18 mouse cellular contexts compared by ENCODE assay signal in the genomic region with DNA sequence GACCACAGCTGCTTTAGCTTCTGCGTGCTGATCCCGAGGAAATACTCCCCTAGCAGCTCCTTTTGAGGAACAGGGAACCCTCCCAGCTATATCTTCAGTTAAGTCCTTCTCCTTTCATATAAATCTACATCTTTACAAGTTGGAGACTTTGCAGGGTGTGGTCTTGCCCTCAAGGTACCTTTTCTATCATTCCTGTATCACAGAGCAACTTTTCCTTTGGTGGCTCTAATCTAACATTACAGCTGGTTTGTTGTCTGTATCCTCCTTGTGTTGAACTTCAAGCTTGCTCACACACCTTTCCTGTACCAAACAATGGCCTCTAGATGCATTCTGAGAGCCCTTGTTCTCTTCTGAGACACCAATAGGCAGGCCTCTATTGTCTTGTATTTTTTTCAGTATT.
"Had no signal": no experiment of that assay in that cellular context is flagged by ENCODE, and none has a peak within 500 bp of the region (broad histone marks: within the 10 kb centered on the region; RNA-seq: fewer than 3 reads in every experiment).

No protein-coding gene starts in this region.

- H3K36me3 ChIP-seq: kidney, embryonic 15.5 days; limb, embryonic 12.5 days; limb, embryonic 15.5 days; lung, embryonic 15.5 days; midbrain, embryonic 10.5 days; midbrain, embryonic 13.5 days; neural tube, embryonic 13.5 days had no signal

- H3K9me3 ChIP-seq: kidney, embryonic 15.5 days; limb, embryonic 12.5 days; limb, embryonic 15.5 days; lung, embryonic 15.5 days; midbrain, embryonic 10.5 days; midbrain, embryonic 13.5 days; neural tube, embryonic 13.5 days had no signal

- H3K4me3 ChIP-seq: kidney, embryonic 15.5 days; limb, embryonic 12.5 days; limb, embryonic 15.5 days; lung, embryonic 15.5 days; midbrain, embryonic 10.5 days; midbrain, embryonic 13.5 days; myocyte; neural tube, embryonic 13.5 days had no signal

- H3K4me1 ChIP-seq: kidney, embryonic 15.5 days; limb, embryonic 12.5 days; limb, embryonic 15.5 days; lung, embryonic 15.5 days; midbrain, embryonic 13.5 days; neural tube, embryonic 13.5 days had no signal

- H3K4me2 ChIP-seq: kidney, embryonic 15.5 days; limb, embryonic 12.5 days; limb, embryonic 15.5 days; lung, embryonic 15.5 days; midbrain, embryonic 13.5 days; neural tube, embryonic 13.5 days had no signal

- H3K27ac ChIP-seq: kidney, embryonic 15.5 days; limb, embryonic 12.5 days; limb, embryonic 15.5 days; lung, embryonic 15.5 days; midbrain, embryonic 10.5 days; midbrain, embryonic 13.5 days; neural tube, embryonic 13.5 days; stomach, postnatal 0 days had no signal

- H3K9ac ChIP-seq: kidney, embryonic 15.5 days; limb, embryonic 12.5 days; limb, embryonic 15.5 days; lung, embryonic 15.5 days; midbrain, embryonic 13.5 days; neural tube, embryonic 13.5 days had no signal

- H3K27me3 ChIP-seq: kidney, embryonic 15.5 days; limb, embryonic 12.5 days; limb, embryonic 15.5 days; lung, embryonic 15.5 days; midbrain, embryonic 13.5 days; neural tube, embryonic 13.5 days had no signal

- ATAC-seq: intestine, postnatal 0 days; midbrain, embryonic 13.5 days; midbrain, embryonic 16.5 days had no signal

- DNase-seq: kidney, adult 2 months; kidney, postnatal 10 days; lung, adult 18-20 months; lung, postnatal 10 days; lung, postnatal 36 days; thymus, adult 2 months; thymus, postnatal 14 days had no signal
